Mouse (Mus musculus) B cell, adult 62 days (primary cell): Measurements from ENCODE around the gene Zfp69. TPM values are rescaled to one million over a fixed set of nuclear protein-coding genes. Genes with fewer than 3 reads are reported as not detected.

Source experiments
- total RNA-seq: library from RNA; stranded (reverse); gene quantifications from 4 replicates; pipeline ENCODE4 v1.2.4, GENCODE M21; 2023

Gene Zfp69
- 5.9 to 13.8 TPM (median 9.0 TPM) in 4 replicates for total RNA-seq

DNA sequence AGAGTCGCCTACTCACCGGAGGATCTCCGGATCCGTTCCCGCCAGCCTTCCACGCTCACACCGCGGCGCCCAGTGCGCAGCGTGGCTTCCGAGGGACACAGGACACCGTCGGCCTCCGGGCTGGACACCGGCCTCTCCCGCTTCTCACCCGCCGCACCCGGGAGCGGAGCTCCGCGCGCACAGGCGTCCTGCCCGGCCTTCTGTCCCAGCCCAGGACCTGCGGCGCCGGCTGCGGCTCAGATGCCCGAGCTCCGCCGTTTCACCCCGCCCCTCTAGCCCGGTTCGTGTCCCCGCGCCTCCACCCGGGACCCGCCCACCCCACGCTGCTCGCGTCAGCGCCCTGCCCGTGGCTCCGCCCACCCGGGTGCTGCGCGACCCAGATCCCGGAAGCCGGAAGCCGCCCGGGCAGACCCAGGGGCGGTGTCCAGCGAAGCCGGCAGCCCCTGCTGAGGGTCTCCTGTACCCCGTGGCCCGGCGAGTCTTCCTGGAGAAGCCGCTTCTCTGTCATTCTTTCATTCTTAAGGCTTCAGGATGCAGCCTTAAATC lies at the start of gene Zfp69:
Gene Zfp69 (minus strand): TSS at position 272 of the 546 bp plus-strand sequence.

DNA sequence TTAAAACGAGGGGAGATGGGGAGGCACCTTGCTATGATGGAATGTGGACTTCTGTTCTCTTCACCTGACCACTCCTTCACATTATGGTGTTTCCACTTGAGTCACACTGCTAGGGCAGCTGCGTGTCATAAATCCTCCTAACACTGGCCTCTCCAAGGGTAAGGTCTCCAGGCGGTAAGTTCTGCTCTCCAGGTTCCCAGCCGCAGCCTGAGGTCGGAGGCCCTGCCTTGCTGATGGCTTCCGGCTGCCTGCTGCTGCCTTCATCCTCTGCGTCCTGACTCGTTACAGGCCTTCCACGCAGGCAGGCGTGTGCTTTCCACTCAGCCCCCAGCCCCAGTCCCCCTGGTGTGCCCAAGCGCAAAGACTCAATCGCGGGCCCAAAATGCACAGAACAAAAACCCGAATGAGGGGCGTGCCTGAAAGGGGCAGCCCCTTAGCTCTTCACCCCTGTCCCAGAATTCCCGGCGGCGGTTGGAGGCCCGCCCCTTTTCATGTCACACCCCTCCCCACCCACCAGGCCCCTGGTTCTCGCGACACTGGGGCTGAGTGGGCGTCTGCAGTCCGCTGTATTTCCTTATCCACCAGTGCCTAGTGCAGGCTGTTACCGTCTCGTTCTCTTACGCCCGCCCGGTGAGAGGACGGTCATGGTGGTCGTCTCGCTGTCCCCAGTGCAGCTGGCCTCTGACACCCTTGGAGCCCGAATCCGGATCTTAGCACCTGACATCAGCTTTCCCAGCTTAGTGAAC lies 26.8 kb downstream of the Zfp69 start, which contains the start of gene Exo5:
Gene Exo5 (minus strand): TSS at position 464 of the 746 bp plus-strand sequence.

Other genes starting within 250 kb of the Zfp69 start
- gene Kcnq4, start 203.1 kb downstream of the Zfp69 start, total RNA-seq = not detected in 4 replicates
- gene Nfyc, start 120.1 kb downstream of the Zfp69 start, total RNA-seq = 81.7 to 86.2 TPM (median 85.0 TPM) in 4 replicates
- 0.55 to 1.6 TPM (median 0.75 TPM) in 4 replicates for gene Rims3, start 96.9 kb downstream of the Zfp69 start, total RNA-seq
- 5.7 to 10.3 TPM (median 7.8 TPM) in 4 replicates for gene Exo5, start 26.7 kb downstream of the Zfp69 start, total RNA-seq
- 359 to 364 TPM (median 363 TPM) in 4 replicates for gene Smap2, start 65.5 kb upstream of the Zfp69 start, total RNA-seq
- gene Col9a2, start 87.7 kb upstream of the Zfp69 start, total RNA-seq = not detected in 4 replicates
- gene Zmpste24, start 146.5 kb upstream of the Zfp69 start, total RNA-seq = 26.3 to 32.4 TPM (median 28.7 TPM) in 4 replicates
- not detected in 4 replicates for gene Tmco2, start 157.5 kb upstream of the Zfp69 start, total RNA-seq